Mouse (Mus musculus) embryonic facial prominence, embryonic 11.5 days (tissue): ENCODE measurements at regions not wholly inside any gene's neighbourhood (a gene's known extent, or its start where the extent isn't known, plus 50 kb on each side); places are given as distances from the start of the nearest gene placed in this dataset.

Experiments used
- ATAC-seq: fragments of 200-750 bp; cut with Nextera tagmentation; replicated peaks from 2 replicates; pipeline ENCODE4 v1.8.0; 2017; ENCODE audit warnings: low read depth; ENCODE audit not compliant: insufficient number of reproducible peaks, low FRiP score, low TSS enrichment
- DNase-seq: peaks from one replicate; pipeline ENCODE4 v3.0.0-alpha.2; 2015; ENCODE audit warnings: low spot score
- H3K27ac ChIP-seq: fragments of 300-500 bp; sonication (generic); replicated peaks from 2 replicates; pipeline ENCODE4 v1.5.1; 2014; ENCODE audit warnings: mild to moderate bottlenecking, low read depth, low read length, control low read depth
- H3K27me3 ChIP-seq: fragments of 300-500 bp; sonication (generic); 2 replicates; pipeline ENCODE4 v1.6.1; 2014; ENCODE audit warnings: mild to moderate bottlenecking, low read length, moderate library complexity, mixed read lengths; ENCODE audit not compliant: control insufficient read depth, insufficient read depth
- H3K36me3 ChIP-seq: fragments of 300-500 bp; sonication (generic); replicated peaks from 2 replicates; pipeline ENCODE4 v1.6.1; 2014; ENCODE audit warnings: low read depth, mild to moderate bottlenecking, low read length, moderate library complexity, mixed read lengths; ENCODE audit not compliant: control insufficient read depth, insufficient read depth
- H3K4me1 ChIP-seq: fragments of 300-500 bp; sonication (generic); 2 replicates; pipeline ENCODE4 v1.6.1; 2014; ENCODE audit warnings: low read length, mixed read lengths; ENCODE audit not compliant: control insufficient read depth, insufficient read depth
- H3K4me2 ChIP-seq: fragments of 300-500 bp; sonication (generic); 2 replicates; pipeline ENCODE4 v1.6.1; 2014; ENCODE audit warnings: low read depth, mild to moderate bottlenecking, control low read depth, low read length, moderate library complexity
- H3K4me3 ChIP-seq: fragments of 300-500 bp; sonication (generic); 2 replicates; pipeline ENCODE4 v1.5.1; 2014; ENCODE audit warnings: low read depth, low read length, control low read depth
- H3K9ac ChIP-seq: fragments of 300-500 bp; sonication (generic); replicated peaks from 2 replicates; pipeline ENCODE4 v1.6.1; 2014; ENCODE audit warnings: mild to moderate bottlenecking, control low read depth, low read length
- H3K9me3 ChIP-seq: fragments of 300-500 bp; sonication (generic); replicated peaks from 2 replicates; pipeline ENCODE4 v1.6.1; 2016; ENCODE audit warnings: mild to moderate bottlenecking, low read length, inconsistent platforms, mixed read lengths; ENCODE audit not compliant: control insufficient read depth
- WGBS: fragments of 180-500 bp; shearing (Covaris S2); extraction: QIAGEN DNeasy Blood & Tissue Kit; methylation state at CpG from one replicate; pipeline ENCODE4 v1.1.7; 2014; 5-methylcytosine and 5-hydroxymethylcytosine counted together

GRCm38 (mm10) chr5:45154936-45155335, 295.1 kb downstream of the Qdpr start:
- no peak for DNase-seq
- H3K4me2 ChIP-seq, result no peak overlapping the region
- 49% methylated on average over 2 of the region's 2 CpGs for WGBS

GRCm38 (mm10) chr5:45144186-45144585, 305.9 kb downstream of the Qdpr start:
- 93% methylated on average over 4 of the region's 4 CpGs for WGBS
- no peak for ATAC-seq
- Histone ChIP-seq H3K27ac (no peak overlapping the region), H3K27me3 (no peaks in the 10 kb centered on the region), H3K4me2 (no peak overlapping the region), H3K4me1 (no peaks in the 10 kb centered on the region), H3K4me3 (no peak overlapping the region), H3K9me3 (no peaks in the 10 kb centered on the region), H3K36me3 (no peaks in the 10 kb centered on the region), H3K9ac (no peak overlapping the region)
- no peak for DNase-seq

More at GRCm38 (mm10) chr5:45154936-45155335, 295.1 kb downstream of the Qdpr start:
- Histone ChIP-seq H3K36me3 (no peaks in the 10 kb centered on the region), H3K27me3 (no peaks in the 10 kb centered on the region), H3K9ac (no peak overlapping the region), H3K4me1 (no peaks in the 10 kb centered on the region), H3K9me3 (no peaks in the 10 kb centered on the region), H3K27ac (no peak overlapping the region), H3K4me3 (no peak overlapping the region)
- ATAC-seq, result no peak

DNA sequence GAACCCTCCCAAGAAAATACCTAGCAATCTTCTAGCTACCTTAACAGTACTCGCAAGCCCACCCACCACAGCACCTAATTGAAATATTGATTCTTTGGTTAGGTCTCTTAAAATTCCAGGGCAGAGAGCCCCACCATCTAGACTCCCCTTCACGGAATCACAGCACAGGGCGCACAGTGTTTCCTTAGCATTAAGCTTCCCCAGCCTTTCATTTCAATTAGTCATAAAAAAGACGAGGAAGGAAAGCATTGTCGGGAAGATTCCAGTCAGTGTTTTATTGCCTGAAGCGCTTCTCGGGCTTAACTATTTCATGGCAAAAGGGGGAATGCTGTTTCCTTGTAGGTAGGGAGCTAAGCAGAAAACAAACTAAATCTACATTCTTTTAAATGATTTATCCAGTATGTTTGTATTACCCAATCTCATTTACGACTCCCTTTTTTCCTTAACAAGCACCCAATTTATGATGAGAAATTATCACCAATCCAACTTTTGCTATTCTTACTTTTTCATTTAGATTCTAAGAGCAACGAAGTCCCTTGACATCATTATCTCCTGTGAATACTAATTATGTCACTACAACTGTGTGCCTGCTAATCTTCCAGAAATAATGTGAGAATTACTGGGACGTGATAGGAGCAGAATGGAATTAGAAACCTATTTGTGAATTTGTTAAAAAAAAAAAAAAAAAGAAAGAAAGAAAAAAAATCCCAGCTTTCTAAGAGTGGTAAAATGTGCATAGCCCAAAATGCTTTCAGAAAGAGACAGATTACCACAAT, 312.6 kb downstream of the Qdpr start:
- Histone ChIP-seq H3K9me3 (no peaks in the 10 kb centered on the region), H3K27ac (no peak overlapping the region), H3K36me3 (no peaks in the 10 kb centered on the region), H3K4me1 (no peaks in the 10 kb centered on the region), H3K9ac (no peak overlapping the region), H3K4me2 (no peak overlapping the region), H3K27me3 (no peaks in the 10 kb centered on the region), H3K4me3 (no peak overlapping the region)
- WGBS, result 57% methylated on average over 10 of the region's 10 CpGs
- DNase-seq, result no peak
- no peak for ATAC-seq

DNA sequence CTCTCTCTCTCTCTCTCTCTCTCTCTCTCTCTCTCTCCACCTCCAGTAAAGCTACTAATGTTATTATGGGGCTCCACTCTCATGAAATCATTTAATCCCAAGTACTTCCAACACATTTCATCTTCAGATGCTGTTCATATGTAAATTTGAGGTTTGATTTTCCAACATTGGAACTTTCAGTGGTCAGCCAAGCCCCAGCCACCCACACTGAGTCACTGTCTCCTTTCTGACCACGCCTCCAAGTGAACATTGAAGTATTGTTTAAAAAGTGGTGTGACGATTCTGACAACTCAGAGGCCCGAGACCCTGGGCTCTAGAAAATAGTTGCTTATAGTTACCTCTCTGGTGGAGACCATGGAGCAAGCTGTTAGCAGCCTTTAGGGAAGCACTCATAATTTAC, 313.3 kb downstream of the Qdpr start:
- H3K9me3 ChIP-seq, result no peaks in the 10 kb centered on the region
- H3K4me3 ChIP-seq, result no peak overlapping the region
- H3K27me3 ChIP-seq, result no peaks in the 10 kb centered on the region
- H3K4me2 ChIP-seq, result no peak overlapping the region
- WGBS, result 45% methylated on average over 3 of the region's 3 CpGs
- no peak for ATAC-seq
- DNase-seq, result no peak
- H3K36me3 ChIP-seq, result no peaks in the 10 kb centered on the region
- no peak overlapping the region for H3K9ac ChIP-seq
- H3K4me1 ChIP-seq, result no peaks in the 10 kb centered on the region
- H3K27ac ChIP-seq, result no peak overlapping the region

DNA sequence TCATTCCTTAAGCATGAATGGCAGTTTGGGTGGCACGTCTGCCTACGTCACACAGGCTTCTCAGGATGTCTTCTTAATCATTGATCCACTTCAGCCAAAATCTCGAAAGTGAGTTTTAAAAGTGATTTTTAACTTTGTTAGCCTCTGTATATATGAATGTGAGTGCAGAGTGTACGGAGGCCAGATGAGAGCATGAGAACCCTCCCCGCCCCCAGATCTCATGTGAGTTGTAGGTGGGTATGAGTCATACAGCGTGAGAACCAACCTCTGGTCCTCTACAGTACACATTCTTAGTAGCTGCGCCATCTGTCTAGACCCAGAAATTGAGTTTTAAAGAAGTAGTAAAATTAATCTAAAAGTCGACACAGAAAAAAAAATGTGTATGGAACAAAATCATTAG, 322.1 kb downstream of the Qdpr start:
- ATAC-seq (no peak), DNase-seq (no peak)
- H3K27ac ChIP-seq, result no peak overlapping the region
- H3K4me1 ChIP-seq, result no peaks in the 10 kb centered on the region
- no peak overlapping the region for H3K4me3 ChIP-seq
- H3K9me3 ChIP-seq, result no peaks in the 10 kb centered on the region
- no peaks in the 10 kb centered on the region for H3K27me3 ChIP-seq
- no peak overlapping the region for H3K4me2 ChIP-seq
- WGBS, result 85% methylated on average over 8 of the region's 8 CpGs
- H3K9ac ChIP-seq, result no peak overlapping the region
- H3K36me3 ChIP-seq, result no peaks in the 10 kb centered on the region

GRCm38 (mm10) chr5:45121751-45122280, 322.3 kb upstream of the Ldb2 start:
- no peak for ATAC-seq
- H3K27ac ChIP-seq, result no peak overlapping the region
- peak; percentile 74 for DNase-seq

GRCm38 (mm10) chr5:45119757-45120156, 320.3 kb upstream of the Ldb2 start:
- no peak for DNase-seq
- ATAC-seq, result no peak

More at GRCm38 (mm10) chr5:45121751-45122280, 322.3 kb upstream of the Ldb2 start:
- H3K9me3 ChIP-seq, result no peaks in the 10 kb centered on the region
- H3K36me3 ChIP-seq, result no peaks in the 10 kb centered on the region
- H3K9ac ChIP-seq, result no peak overlapping the region
- H3K4me3 ChIP-seq, result no peak overlapping the region
- H3K27me3 ChIP-seq, result no peaks in the 10 kb centered on the region
- no peaks in the 10 kb centered on the region for H3K4me1 ChIP-seq
- WGBS, result 49% methylated on average over 2 of the region's 2 CpGs
- H3K4me2 ChIP-seq, result no peak overlapping the region

GRCm38 (mm10) chr5:45111246-45111645, 311.8 kb upstream of the Ldb2 start:
- DNase-seq (no peak), ATAC-seq (no peak)
- H3K4me2 ChIP-seq, result no peak overlapping the region
- no peak overlapping the region for H3K27ac ChIP-seq
- H3K4me1 ChIP-seq, result no peaks in the 10 kb centered on the region
- no peaks in the 10 kb centered on the region for H3K27me3 ChIP-seq
- no peak overlapping the region for H3K9ac ChIP-seq
- no peaks in the 10 kb centered on the region for H3K9me3 ChIP-seq
- H3K4me3 ChIP-seq, result no peak overlapping the region
- 84% methylated on average over 4 of the region's 4 CpGs for WGBS
- H3K36me3 ChIP-seq, result no peaks in the 10 kb centered on the region

More at GRCm38 (mm10) chr5:45119757-45120156, 320.3 kb upstream of the Ldb2 start:
- Histone ChIP-seq H3K36me3 (no peaks in the 10 kb centered on the region), H3K4me1 (no peaks in the 10 kb centered on the region), H3K27ac (no peak overlapping the region), H3K27me3 (no peaks in the 10 kb centered on the region), H3K4me3 (no peak overlapping the region), H3K9me3 (no peaks in the 10 kb centered on the region), H3K4me2 (no peak overlapping the region), H3K9ac (no peak overlapping the region)
- 86% methylated on average over 2 of the region's 2 CpGs for WGBS
